Mouse (Mus musculus): ENCODE results near the gene Cdan1.

- TF ChIP-seq GATA1 (IDR thresholded peaks at IDR 0.05; ENCODE audit: borderline replicate concordance, low read length) (no peak), FLI1 (IDR thresholded peaks at IDR 0.05; ENCODE audit: low read length) (no peak)
Observed at GRCm38 (mm10) chr2:120710948-120711347, 139.0 kb downstream of the Cdan1 start.
